Mouse (Mus musculus) forebrain, embryonic 13.5 days (tissue): ENCODE results near the gene Panx3. TPM values are rescaled to one million over a fixed set of nuclear protein-coding genes. Genes with fewer than 3 reads are reported as not detected.

Experiments used
- ATAC-seq: fragments of 200-750 bp; cut with Nextera tagmentation; 2 replicates; pipeline ENCODE4 v1.8.0; 2017
- H3K27ac ChIP-seq: fragments of 300-500 bp; sonication (generic); 2 replicates; pipeline ENCODE4 v1.5.1; 2015; ENCODE audit warnings: inconsistent platforms, mild to moderate bottlenecking, moderate library complexity
- H3K27me3 ChIP-seq: fragments of 300-500 bp; sonication (generic); 2 replicates; pipeline ENCODE4 v1.6.1; 2015; ENCODE audit warnings: mild to moderate bottlenecking, inconsistent platforms
- H3K36me3 ChIP-seq: fragments of 300-500 bp; sonication (generic); 2 replicates; pipeline ENCODE4 v1.6.1; 2015; ENCODE audit warnings: mild to moderate bottlenecking, inconsistent platforms; ENCODE audit not compliant: poor library complexity, severe bottlenecking
- H3K4me1 ChIP-seq: fragments of 300-500 bp; sonication (generic); 2 replicates; pipeline ENCODE4 v1.6.1; 2015; ENCODE audit warnings: inconsistent platforms
- H3K4me2 ChIP-seq: fragments of 300-500 bp; sonication (generic); 2 replicates; pipeline ENCODE4 v1.6.1; 2015; ENCODE audit warnings: inconsistent platforms, mild to moderate bottlenecking, moderate library complexity
- H3K4me3 ChIP-seq: fragments of 300-500 bp; sonication (generic); 2 replicates; pipeline ENCODE4 v1.5.1; 2015; ENCODE audit warnings: mild to moderate bottlenecking, inconsistent platforms
- H3K9ac ChIP-seq: fragments of 300-500 bp; sonication (generic); 2 replicates; pipeline ENCODE4 v1.6.1; 2015; ENCODE audit warnings: mild to moderate bottlenecking, inconsistent platforms
- H3K9me3 ChIP-seq: fragments of 300-500 bp; sonication (generic); replicated peaks from 2 replicates; pipeline ENCODE4 v1.6.1; 2016; ENCODE audit warnings: inconsistent platforms
- WGBS: fragments of 180-500 bp; shearing (Covaris S2); methylation state at CpG from one replicate; pipeline ENCODE4 v1.1.7; 2015; 5-methylcytosine and 5-hydroxymethylcytosine counted together
- polyA plus RNA-seq: library from polyadenylated mRNA; unstranded; fragments of >200 nt; fragmentation: Nextera tagmentation; extraction: Ambion mirVana; gene quantifications from 2 replicates; pipeline ENCODE4 v1.2.1, GENCODE M21; 2015

Panx3 gene
- polyA plus RNA-seq = 0.18 TPM in 1 of 2 replicates, not detected in the other

- Histone ChIP-seq H3K4me2 (no peak within 1 kb of the TSS), H3K9me3 (no peaks in the 10 kb centered on the region), H3K36me3 (no peaks in the 10 kb centered on the region), H3K9ac (no peak within 1 kb of the TSS), H3K27me3 (no peaks in the 10 kb centered on the region), H3K4me1 (no peaks in the 10 kb centered on the region), H3K27ac (no peak within 1 kb of the TSS), H3K4me3 (no peak within 1 kb of the TSS)
- ATAC-seq = no peak
- 68% methylated on average over 6 of the region's 6 CpGs for WGBS
Measured at GRCm38 (mm10) chr9:37669115-37669514, at the start of gene Panx3. TSS of gene Panx3 (minus strand) at chr9:37669235.

GRCm38 (mm10) chr9:37716150-37716549 is 47.1 kb upstream of the Panx3 start, which contains the start of gene Olfr160:
TSS of gene Olfr160 (minus strand) at chr9:37716250.
- WGBS = 93% methylated on average over 1 of the region's 1 CpGs
- H3K9ac ChIP-seq = no peak within 1 kb of the TSS
- H3K27ac ChIP-seq = no peak within 1 kb of the TSS

GRCm38 (mm10) chr9:37689970-37690686 is 21.1 kb upstream of the Panx3 start:
- WGBS = 32% methylated on average over 5 of the region's 5 CpGs
- 0 out of 2 replicates have a peak, but pooled peaks have one; percentile 41 for ATAC-seq

More at GRCm38 (mm10) chr9:37716150-37716549, 47.1 kb upstream of the Panx3 start, which contains the start of gene Olfr160:
- Histone ChIP-seq H3K9me3 (no peaks in the 10 kb centered on the region), H3K4me2 (no peak within 1 kb of the TSS), H3K4me1 (no peaks in the 10 kb centered on the region), H3K4me3 (no peak within 1 kb of the TSS), H3K36me3 (no peaks in the 10 kb centered on the region), H3K27me3 (no peaks in the 10 kb centered on the region)
- ATAC-seq = no peak

GRCm38 (mm10) chr9:37687941-37688303 is 18.9 kb upstream of the Panx3 start:
- Histone ChIP-seq H3K9me3 (no peaks in the 10 kb centered on the region), H3K4me1 (no peaks in the 10 kb centered on the region), H3K4me2 (no peak overlapping the region), H3K27ac (no peak overlapping the region), H3K4me3 (no peak overlapping the region), H3K9ac (no peak overlapping the region), H3K36me3 (no peaks in the 10 kb centered on the region), H3K27me3 (no peaks in the 10 kb centered on the region)
- ATAC-seq = no peak
- WGBS = 42% methylated on average over 2 of the region's 3 CpGs

More at GRCm38 (mm10) chr9:37689970-37690686, 21.1 kb upstream of the Panx3 start:
- Histone ChIP-seq H3K4me1 (no peaks in the 10 kb centered on the region), H3K9me3 (no peaks in the 10 kb centered on the region), H3K36me3 (no peaks in the 10 kb centered on the region), H3K27me3 (no peaks in the 10 kb centered on the region), H3K4me2 (no peak overlapping the region), H3K27ac (no peak overlapping the region), H3K9ac (no peak overlapping the region), H3K4me3 (no peak overlapping the region)

- peak; percentile 50; the same call in 1 of the 2 replicates for ATAC-seq
- WGBS = 62% methylated on average over 3 of the region's 3 CpGs
Measured at GRCm38 (mm10) chr9:37687288-37687940, 18.4 kb upstream of the Panx3 start.

GRCm38 (mm10) chr9:37681123-37681522 is 12.1 kb upstream of the Panx3 start:
- ATAC-seq = no peak

More at GRCm38 (mm10) chr9:37687288-37687940, 18.4 kb upstream of the Panx3 start:
- no peaks in the 10 kb centered on the region for H3K4me1 ChIP-seq
- H3K4me2 ChIP-seq = no peak overlapping the region
- no peaks in the 10 kb centered on the region for H3K27me3 ChIP-seq
- no peak overlapping the region for H3K9ac ChIP-seq
- H3K27ac ChIP-seq = no peak overlapping the region
- no peak overlapping the region for H3K4me3 ChIP-seq
- H3K9me3 ChIP-seq = no peaks in the 10 kb centered on the region
- no peaks in the 10 kb centered on the region for H3K36me3 ChIP-seq

GRCm38 (mm10) chr9:37675287-37675686 is 6.3 kb upstream of the Panx3 start:
- Histone ChIP-seq H3K4me1 (no peaks in the 10 kb centered on the region), H3K9me3 (no peaks in the 10 kb centered on the region), H3K4me3 (no peak overlapping the region), H3K36me3 (no peaks in the 10 kb centered on the region), H3K4me2 (no peak overlapping the region), H3K27me3 (no peaks in the 10 kb centered on the region), H3K27ac (no peak overlapping the region), H3K9ac (no peak overlapping the region)
- WGBS = 81% methylated on average over 4 of the region's 4 CpGs
- no peak for ATAC-seq

More at GRCm38 (mm10) chr9:37681123-37681522, 12.1 kb upstream of the Panx3 start:
- Histone ChIP-seq H3K9ac (no peak overlapping the region), H3K27ac (no peak overlapping the region), H3K36me3 (no peaks in the 10 kb centered on the region), H3K4me1 (no peaks in the 10 kb centered on the region), H3K4me2 (no peak overlapping the region), H3K9me3 (no peaks in the 10 kb centered on the region), H3K27me3 (no peaks in the 10 kb centered on the region), H3K4me3 (no peak overlapping the region)
- 92% methylated on average over 1 of the region's 1 CpGs for WGBS

GRCm38 (mm10) chr9:37670261-37670660 is 1.2 kb upstream of the Panx3 start:
- Histone ChIP-seq H3K9ac (no peak overlapping the region), H3K4me1 (no peaks in the 10 kb centered on the region), H3K27me3 (no peaks in the 10 kb centered on the region), H3K4me3 (no peak overlapping the region), H3K36me3 (no peaks in the 10 kb centered on the region), H3K27ac (no peak overlapping the region), H3K4me2 (no peak overlapping the region), H3K9me3 (no peaks in the 10 kb centered on the region)
- ATAC-seq = no peak
- 83% methylated on average over 3 of the region's 3 CpGs for WGBS

GRCm38 (mm10) chr9:37669678-37670077 is 643 bp upstream of the Panx3 start:
- no peak overlapping the region for H3K4me3 ChIP-seq
- 81% methylated on average over 4 of the region's 4 CpGs for WGBS
- no peak for ATAC-seq

GRCm38 (mm10) chr9:37666045-37666444 is 3.0 kb downstream of the Panx3 start:
- Histone ChIP-seq H3K4me2 (no peak overlapping the region), H3K4me1 (no peaks in the 10 kb centered on the region), H3K9me3 (no peaks in the 10 kb centered on the region), H3K36me3 (no peaks in the 10 kb centered on the region), H3K27ac (no peak overlapping the region), H3K4me3 (no peak overlapping the region), H3K27me3 (no peaks in the 10 kb centered on the region), H3K9ac (no peak overlapping the region)
- 82% methylated on average over 7 of the region's 7 CpGs for WGBS
- ATAC-seq = no peak

More at GRCm38 (mm10) chr9:37669678-37670077, 643 bp upstream of the Panx3 start:
- no peak overlapping the region for H3K9ac ChIP-seq
- H3K36me3 ChIP-seq = no peaks in the 10 kb centered on the region
- no peak overlapping the region for H3K27ac ChIP-seq
- H3K4me2 ChIP-seq = no peak overlapping the region
- no peaks in the 10 kb centered on the region for H3K4me1 ChIP-seq
- no peaks in the 10 kb centered on the region for H3K9me3 ChIP-seq
- H3K27me3 ChIP-seq = no peaks in the 10 kb centered on the region

- 79% methylated on average over 2 of the region's 2 CpGs for WGBS
- no peaks in the 10 kb centered on the region for H3K9me3 ChIP-seq
Measured at GRCm38 (mm10) chr9:37664604-37665003, 4.4 kb downstream of the Panx3 start.

GRCm38 (mm10) chr9:37663210-37663609 is 5.8 kb downstream of the Panx3 start:
- no peaks in the 10 kb centered on the region for H3K9me3 ChIP-seq
- WGBS = 92% methylated on average over 1 of the region's 1 CpGs
- H3K4me1 ChIP-seq = no peaks in the 10 kb centered on the region
- no peaks in the 10 kb centered on the region for H3K27me3 ChIP-seq
- no peak overlapping the region for H3K9ac ChIP-seq
- ATAC-seq = no peak
- no peak overlapping the region for H3K4me3 ChIP-seq
- no peak overlapping the region for H3K27ac ChIP-seq
- H3K36me3 ChIP-seq = no peaks in the 10 kb centered on the region
- H3K4me2 ChIP-seq = no peak overlapping the region

More at GRCm38 (mm10) chr9:37664604-37665003, 4.4 kb downstream of the Panx3 start:
- Histone ChIP-seq H3K4me1 (no peaks in the 10 kb centered on the region), H3K27me3 (no peaks in the 10 kb centered on the region), H3K9ac (no peak overlapping the region), H3K4me2 (no peak overlapping the region), H3K4me3 (no peak overlapping the region), H3K36me3 (no peaks in the 10 kb centered on the region), H3K27ac (no peak overlapping the region)
- ATAC-seq = no peak
